Mouse (Mus musculus) left cerebral cortex, postnatal 25 days (tissue): ENCODE results near the gene Kctd11. TPM values are rescaled to one million over a fixed set of nuclear protein-coding genes. Genes with fewer than 3 reads are reported as not detected.

ENCODE experiments used
- DNase-seq, 2 experiments: peaks; one replicate each; pipeline ENCODE4 v3.0.0; 2022; ENCODE audit warnings: low spot score in 2 of 2, mixed read lengths in 1 of 2
- intact Hi-C: fragments of 180-260 bp; cut with DNase I; formaldehyde crosslinking; loops from one replicate; pipeline ENCODE4 v1.15.1; 2025
- total RNA-seq, 2 experiments: library from RNA; stranded (reverse); gene quantifications; 2 replicates each; pipeline ENCODE4 v1.2.3; 2021

The Kctd11 gene
- total RNA-seq, 2 experiments from 2014 or later, result 1.1 to 1.2 TPM

- DNase-seq, result peak; percentile 94 to 96
- intact Hi-C loops, result no loop called here
Measured at GRCm38 (mm10) chr11:69913554-69914371, 32.6 kb upstream of the Kctd11 start, which contains the start of gene Gps2. Gps2 (plus strand) TSS chr11:69913888.

- intact Hi-C loops, result no loop called here
- DNase-seq, result no peak
Measured at GRCm38 (mm10) chr11:69912716-69913530, 31.7 kb upstream of the Kctd11 start.

GRCm38 (mm10) chr11:69911701-69912100 lies 30.5 kb upstream of the Kctd11 start:
- no peak for DNase-seq
- intact Hi-C loops, result no loop called here

- intact Hi-C loops, result no loop called here
- no peak for DNase-seq
Measured at GRCm38 (mm10) chr11:69910781-69911560, 29.8 kb upstream of the Kctd11 start.

GRCm38 (mm10) chr11:69910177-69910576 lies 29.0 kb upstream of the Kctd11 start:
- intact Hi-C loops, result no loop called here
- DNase-seq, result no peak

- no peak for DNase-seq
- intact Hi-C loops, result no loop called here
Measured at GRCm38 (mm10) chr11:69909174-69909573, 28.0 kb upstream of the Kctd11 start.

GRCm38 (mm10) chr11:69908645-69909044 lies 27.4 kb upstream of the Kctd11 start:
- intact Hi-C loops, result no loop called here
- DNase-seq, result no peak

GRCm38 (mm10) chr11:69904311-69904710 lies 23.1 kb upstream of the Kctd11 start:
- intact Hi-C loops, result no loop called here
- no peak for DNase-seq

GRCm38 (mm10) chr11:69902972-69903371 lies 21.8 kb upstream of the Kctd11 start:
- intact Hi-C loops, result no loop called here
- no peak for DNase-seq

- peak in 1 of 2 experiments; percentile 27 for DNase-seq
- intact Hi-C loops, result loop anchor here (1.0 kb wide), 1 partner anchor 19 kb away; the partner anchor contains the start of gene Eif5a
Measured at GRCm38 (mm10) chr11:69901993-69902392, 20.8 kb upstream of the Kctd11 start.

- intact Hi-C loops, result loop anchor here (1.0 kb wide), 1 partner anchor 20 kb away; the partner anchor contains the start of gene Eif5a
- peak; percentile 97 to 99 for DNase-seq
Measured at GRCm38 (mm10) chr11:69901406-69901846, 20.2 kb upstream of the Kctd11 start.

GRCm38 (mm10) chr11:69900471-69901405 lies 19.5 kb upstream of the Kctd11 start, which contains the start of the genes 2810408A11Rik and Neurl4:
2810408A11Rik (minus strand) TSS chr11:69900987.
Neurl4 (plus strand) TSS chr11:69901072.
- intact Hi-C loops, result loop anchor here (1.0 kb wide), 1 partner anchor 21 kb away; the partner anchor contains the start of gene Eif5a
- peak; percentile 83 to 95 for DNase-seq

GRCm38 (mm10) chr11:69899870-69900269 lies 18.7 kb upstream of the Kctd11 start:
- intact Hi-C loops, result no loop called here
- DNase-seq, result no peak

- intact Hi-C loops, result no loop called here
- DNase-seq, result no peak
Measured at GRCm38 (mm10) chr11:69895291-69895690, 14.1 kb upstream of the Kctd11 start, which contains the start of gene Acap1. Acap1 (minus strand) TSS chr11:69895539.

- DNase-seq, result no peak
- intact Hi-C loops, result no loop called here
Measured at GRCm38 (mm10) chr11:69894671-69895070, 13.5 kb upstream of the Kctd11 start.

GRCm38 (mm10) chr11:69891482-69891881 lies 10.3 kb upstream of the Kctd11 start:
- peak in 1 of 2 experiments; percentile 47 for DNase-seq
- intact Hi-C loops, result no loop called here

- intact Hi-C loops, result no loop called here
- DNase-seq, result no peak
Measured at GRCm38 (mm10) chr11:69886907-69887635, 5.9 kb upstream of the Kctd11 start.

GRCm38 (mm10) chr11:69884663-69885062 lies 3.5 kb upstream of the Kctd11 start:
- DNase-seq, result no peak
- intact Hi-C loops, result no loop called here
